Mouse (Mus musculus): ENCODE measurements around the gene Fetub. TPM values are rescaled to one million over a fixed set of nuclear protein-coding genes. Genes with fewer than 3 reads are reported as not detected.
A peak's percentile ranks its signal among the peaks of the same experiment; 100 is the strongest.
"Not testable (repeated sequence)": the region's sequence is repeated elsewhere in the genome, so short reads cannot be mapped to it uniquely, and the experiment has no call there.

The Fetub gene
- total RNA-seq, 2 experiments from 2014 or later: not detected

- DNase-seq (ENCODE audit: low spot score in 2 of 2): no peak
These were observed 8.8 kb upstream of the Fetub start for GRCm38 (mm10) chr16:22909290-22909689.

- DNase-seq (ENCODE audit: low spot score in 2 of 2): peak; percentile 12 to 17
These were observed 6.1 kb upstream of the Fetub start for GRCm38 (mm10) chr16:22911986-22912385.

GRCm38 (mm10) chr16:22912886-22913285 lies 5.2 kb upstream of the Fetub start:
- DNase-seq (ENCODE audit: low spot score in 2 of 2): no peak

- DNase-seq (ENCODE audit: low spot score in 2 of 2): no peak
These were observed 3.9 kb upstream of the Fetub start for GRCm38 (mm10) chr16:22914276-22914675.

GRCm38 (mm10) chr16:22918664-22919312 lies 654 bp downstream of the Fetub start:
- DNase-seq (ENCODE audit: low spot score in 2 of 2): no peak

GRCm38 (mm10) chr16:22919971-22920854 lies 2.1 kb downstream of the Fetub start:
- no peak for DNase-seq (ENCODE audit: low spot score in 2 of 2)

GRCm38 (mm10) chr16:22921761-22922160 lies 3.6 kb downstream of the Fetub start:
- DNase-seq (ENCODE audit: low spot score in 2 of 2): no peak

- DNase-seq (ENCODE audit: low spot score in 2 of 2): no peak
These were observed 4.3 kb downstream of the Fetub start for GRCm38 (mm10) chr16:22922433-22922832.

- DNase-seq (ENCODE audit: low spot score in 2 of 2): no peak
These were observed 11.4 kb downstream of the Fetub start for GRCm38 (mm10) chr16:22929575-22929974.

- DNase-seq (ENCODE audit: low spot score in 2 of 2): no peak
These were observed 13.5 kb downstream of the Fetub start for GRCm38 (mm10) chr16:22931431-22932200.

GRCm38 (mm10) chr16:22937631-22938030 lies 19.5 kb downstream of the Fetub start:
- no peak for DNase-seq (ENCODE audit: low spot score in 2 of 2)

- no peak for DNase-seq (ENCODE audit: low spot score in 2 of 2)
These were observed 20.4 kb downstream of the Fetub start for GRCm38 (mm10) chr16:22938541-22938940.

- no peak for DNase-seq (ENCODE audit: low spot score in 2 of 2)
These were observed 21.1 kb downstream of the Fetub start for GRCm38 (mm10) chr16:22939120-22939695.

- not testable (repeated sequence) for DNase-seq (ENCODE audit: low spot score in 2 of 2)
These were observed 23.8 kb downstream of the Fetub start for GRCm38 (mm10) chr16:22941825-22942476.

GRCm38 (mm10) chr16:22947371-22947770 lies 29.2 kb downstream of the Fetub start:
- no peak for DNase-seq (ENCODE audit: low spot score in 2 of 2)

GRCm38 (mm10) chr16:22950840-22951395 lies 32.8 kb downstream of the Fetub start, which contains the start of gene Hrg:
Gene Hrg, plus strand, starts transcription at chr16:22951072.
- no peak for DNase-seq (ENCODE audit: low spot score in 2 of 2)

- DNase-seq (ENCODE audit: low spot score in 2 of 2): no peak
These were observed 34.9 kb downstream of the Fetub start for GRCm38 (mm10) chr16:22953069-22953468.

- DNase-seq (ENCODE audit: low spot score in 2 of 2): no peak
These were observed 37.4 kb downstream of the Fetub start for GRCm38 (mm10) chr16:22955397-22956084.

- no peak for DNase-seq (ENCODE audit: low spot score in 2 of 2)
These were observed 37.9 kb downstream of the Fetub start for GRCm38 (mm10) chr16:22956085-22956439.

GRCm38 (mm10) chr16:22961073-22961472 lies 42.9 kb downstream of the Fetub start:
- DNase-seq (ENCODE audit: low spot score in 2 of 2): no peak
